Mouse (Mus musculus) heart, embryonic 12.5 days (tissue): ENCODE measurements around the gene F13a1. TPM values are rescaled to one million over a fixed set of nuclear protein-coding genes. Genes with fewer than 3 reads are reported as not detected.

Experiments
- ATAC-seq: fragments of 200-750 bp; cut with Nextera tagmentation; 2 replicates; pipeline ENCODE4 v1.8.0; 2017; ENCODE audit warnings: moderate TSS enrichment, moderate library complexity; ENCODE audit not compliant: insufficient number of reproducible peaks, low FRiP score
- H3K27ac ChIP-seq: fragments of 300-500 bp; sonication (generic); 2 replicates; pipeline ENCODE4 v1.5.1; 2016; ENCODE audit warnings: mild to moderate bottlenecking, moderate library complexity; ENCODE audit not compliant: poor library complexity, severe bottlenecking
- H3K27me3 ChIP-seq: fragments of 300-500 bp; sonication (generic); replicated peaks from 2 replicates; pipeline ENCODE4 v1.6.1; 2016; ENCODE audit warnings: mild to moderate bottlenecking, moderate library complexity
- H3K36me3 ChIP-seq: fragments of 300-500 bp; sonication (generic); 2 replicates; pipeline ENCODE4 v1.6.1; 2016; ENCODE audit warnings: mild to moderate bottlenecking, moderate library complexity
- H3K4me1 ChIP-seq: fragments of 300-500 bp; sonication (generic); replicated peaks from 2 replicates; pipeline ENCODE4 v1.6.1; 2016; ENCODE audit warnings: mild to moderate bottlenecking
- H3K4me2 ChIP-seq: fragments of 300-500 bp; sonication (generic); 2 replicates; pipeline ENCODE4 v1.6.1; 2016; ENCODE audit warnings: mild to moderate bottlenecking, moderate library complexity
- H3K4me3 ChIP-seq: fragments of 300-500 bp; sonication (generic); 2 replicates; pipeline ENCODE4 v1.5.1; 2016; ENCODE audit warnings: mild to moderate bottlenecking
- H3K9ac ChIP-seq: fragments of 300-500 bp; sonication (generic); 2 replicates; pipeline ENCODE4 v1.6.1; 2016; ENCODE audit warnings: mild to moderate bottlenecking, moderate library complexity
- H3K9me3 ChIP-seq: fragments of 300-500 bp; sonication (generic); replicated peaks from 2 replicates; pipeline ENCODE4 v1.6.1; 2016; ENCODE audit warnings: mild to moderate bottlenecking, moderate library complexity
- WGBS: fragments of 180-500 bp; shearing (Covaris S2); methylation state at CpG from one replicate; pipeline ENCODE4 v1.1.7; 2016; 5-methylcytosine and 5-hydroxymethylcytosine counted together
- polyA plus RNA-seq: library from polyadenylated mRNA; unstranded; fragments of >200 nt; fragmentation: Nextera tagmentation; extraction: Ambion mirVana; gene quantifications from 2 replicates; pipeline ENCODE4 v1.2.1, GENCODE M21; 2016

Gene F13a1
- polyA plus RNA-seq, 1 experiment from 2014 or later = 4.8 TPM

DNA sequence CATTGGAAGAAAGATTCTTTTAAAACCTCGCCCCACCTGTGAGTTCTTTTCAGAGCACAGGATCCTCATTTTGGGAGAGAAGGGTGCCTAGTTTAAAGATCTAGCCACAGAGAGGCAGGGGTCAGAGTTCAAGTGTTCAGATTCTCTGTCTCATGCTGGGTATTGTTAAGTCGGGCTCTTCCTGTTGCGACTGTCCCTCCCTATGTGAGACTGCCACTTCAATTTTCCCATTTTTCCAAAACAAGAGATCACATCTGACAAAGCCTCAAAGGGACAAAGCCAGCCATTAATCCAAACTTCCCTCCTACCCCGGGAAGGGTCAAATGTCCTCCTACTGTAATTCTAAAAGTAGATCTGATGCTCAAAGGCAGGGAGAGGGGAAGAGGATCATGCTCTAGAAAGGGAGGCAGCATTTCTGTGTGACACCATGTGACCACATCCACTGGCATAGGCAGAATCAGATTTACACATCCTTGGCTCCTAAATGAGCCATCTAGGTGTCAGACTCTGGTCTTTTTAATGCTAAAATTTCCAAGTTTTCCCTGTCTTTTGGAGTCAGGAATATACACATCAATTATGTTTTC lies 24.0 kb downstream of the F13a1 start:
- Histone ChIP-seq H3K9ac (no peak overlapping the region), H3K27me3 (no peaks in the 10 kb centered on the region), H3K36me3 (no peaks in the 10 kb centered on the region), H3K4me3 (no peak overlapping the region), H3K4me2 (no peak overlapping the region), H3K4me1 (no peaks in the 10 kb centered on the region), H3K9me3 (no peaks in the 10 kb centered on the region), H3K27ac (no peak overlapping the region)
- no peak for ATAC-seq
- WGBS = 58% methylated on average over 4 of the region's 4 CpGs

DNA sequence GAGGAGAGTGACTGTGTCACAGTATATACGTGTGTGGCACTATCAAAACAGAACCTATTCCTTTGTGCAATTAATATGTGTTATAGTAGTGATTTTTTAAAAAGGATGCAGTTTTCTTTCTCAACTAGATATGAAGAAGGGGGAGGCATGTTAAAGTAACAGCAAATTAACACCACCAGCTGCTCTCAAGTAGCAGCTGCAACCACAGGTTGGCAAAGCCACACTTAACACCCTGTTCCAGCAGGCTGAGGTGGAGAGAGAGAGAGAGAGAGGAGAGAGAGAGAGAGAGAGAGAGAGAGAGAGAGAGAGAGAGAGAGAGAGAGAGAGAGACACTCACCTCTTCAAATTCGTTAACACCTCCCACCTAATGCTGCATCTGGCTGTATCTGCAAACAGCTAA lies 28.5 kb downstream of the F13a1 start:
- no peaks in the 10 kb centered on the region for H3K9me3 ChIP-seq
- H3K9ac ChIP-seq = no peak overlapping the region
- no peak overlapping the region for H3K4me3 ChIP-seq
- H3K27ac ChIP-seq = no peak overlapping the region
- H3K4me1 ChIP-seq = no peaks in the 10 kb centered on the region
- H3K36me3 ChIP-seq = no peaks in the 10 kb centered on the region
- 80% methylated on average over 2 of the region's 2 CpGs for WGBS
- H3K4me2 ChIP-seq = no peak overlapping the region
- H3K27me3 ChIP-seq = no peaks in the 10 kb centered on the region
- ATAC-seq = no peak

DNA sequence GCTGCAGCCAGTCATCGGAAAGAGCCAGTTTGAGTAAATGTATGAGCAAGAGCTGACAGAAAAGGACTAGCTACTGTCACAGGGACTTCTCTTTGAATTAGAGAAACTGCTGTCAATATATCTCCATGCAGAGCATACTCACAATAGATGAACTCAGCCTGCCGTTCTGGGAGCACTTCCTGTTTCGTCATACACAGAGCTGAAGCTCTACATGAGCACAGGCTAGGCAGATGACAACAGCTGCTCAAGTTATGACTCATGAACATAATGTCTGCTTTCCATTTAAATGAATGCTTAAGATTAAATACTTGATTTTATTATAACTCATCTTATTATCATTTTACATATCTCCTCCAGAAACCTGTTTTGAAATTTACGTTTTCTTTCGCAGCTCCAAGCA lies 39.3 kb downstream of the F13a1 start:
- ATAC-seq = no peak

DNA sequence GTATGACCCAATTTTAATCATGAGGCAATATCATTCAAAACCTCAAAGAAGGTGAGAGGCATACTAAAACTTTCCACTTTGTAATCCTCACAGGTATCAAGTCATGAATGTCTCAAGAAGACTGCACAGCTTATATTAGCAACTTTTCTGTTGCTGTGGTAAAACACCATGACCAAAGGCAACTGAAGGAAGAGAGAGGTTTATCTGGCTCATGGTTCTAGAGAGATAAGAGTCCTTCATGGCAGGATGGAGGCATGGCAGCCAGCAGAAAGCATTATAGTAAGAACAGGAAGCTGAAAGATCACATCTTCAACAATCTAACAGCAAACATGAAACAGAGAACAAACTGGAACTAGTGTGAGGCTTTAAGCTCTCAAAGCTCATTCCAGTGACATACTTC lies 43.8 kb downstream of the F13a1 start:
- no peaks in the 10 kb centered on the region; the same call in 1 of the 2 replicates for H3K4me1 ChIP-seq
- H3K27ac ChIP-seq = no peak overlapping the region
- no peak overlapping the region for H3K9ac ChIP-seq
- ATAC-seq = no peak
- H3K4me2 ChIP-seq = no peak overlapping the region
- H3K9me3 ChIP-seq = no peaks in the 10 kb centered on the region
- H3K27me3 ChIP-seq = no peaks in the 10 kb centered on the region
- no peak overlapping the region for H3K4me3 ChIP-seq
- no peaks in the 10 kb centered on the region for H3K36me3 ChIP-seq

More for the DNA sequence above, 39.3 kb downstream of the F13a1 start:
- H3K4me2 ChIP-seq = no peak overlapping the region
- H3K36me3 ChIP-seq = no peaks in the 10 kb centered on the region
- 70% methylated on average over 5 of the region's 5 CpGs for WGBS
- no peaks in the 10 kb centered on the region for H3K27me3 ChIP-seq
- H3K4me3 ChIP-seq = no peak overlapping the region
- peaks cover 22% of the 10 kb centered on the region for H3K4me1 ChIP-seq
- H3K9me3 ChIP-seq = no peaks in the 10 kb centered on the region
- H3K27ac ChIP-seq = no peak overlapping the region
- no peak overlapping the region for H3K9ac ChIP-seq

DNA sequence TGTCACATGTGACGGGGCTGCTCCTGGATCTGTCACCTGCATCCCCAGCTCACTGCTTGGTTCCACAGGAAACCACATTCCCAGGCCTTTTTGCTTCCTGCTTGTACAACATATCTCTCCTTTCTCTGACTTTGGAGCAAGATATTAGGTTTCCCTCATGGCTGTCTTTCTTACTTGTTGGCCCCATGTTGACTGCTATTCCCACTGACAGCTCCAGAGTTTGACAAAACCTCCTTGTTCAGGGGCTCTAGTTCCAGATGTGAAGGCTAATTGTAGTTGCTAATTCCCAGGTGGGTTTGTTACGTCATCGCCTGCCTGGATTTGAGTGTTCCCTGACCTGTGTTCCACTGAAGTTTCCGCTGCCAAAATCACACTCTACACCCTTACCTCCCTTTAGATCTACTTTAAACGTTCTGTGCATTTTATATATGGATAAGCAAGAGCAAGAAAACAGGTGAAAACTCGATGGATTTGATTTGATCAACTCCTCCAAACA lies 50.8 kb downstream of the F13a1 start:
- Histone ChIP-seq H3K4me2 (no peak overlapping the region), H3K4me3 (no peak overlapping the region), H3K9me3 (no peaks in the 10 kb centered on the region), H3K27me3 (no peaks in the 10 kb centered on the region), H3K36me3 (no peaks in the 10 kb centered on the region), H3K27ac (no peak overlapping the region), H3K9ac (no peak overlapping the region), H3K4me1 (no peaks in the 10 kb centered on the region; the same call in 1 of the 2 replicates)
- WGBS = 63% methylated on average over 6 of the region's 6 CpGs
- ATAC-seq = no peak

DNA sequence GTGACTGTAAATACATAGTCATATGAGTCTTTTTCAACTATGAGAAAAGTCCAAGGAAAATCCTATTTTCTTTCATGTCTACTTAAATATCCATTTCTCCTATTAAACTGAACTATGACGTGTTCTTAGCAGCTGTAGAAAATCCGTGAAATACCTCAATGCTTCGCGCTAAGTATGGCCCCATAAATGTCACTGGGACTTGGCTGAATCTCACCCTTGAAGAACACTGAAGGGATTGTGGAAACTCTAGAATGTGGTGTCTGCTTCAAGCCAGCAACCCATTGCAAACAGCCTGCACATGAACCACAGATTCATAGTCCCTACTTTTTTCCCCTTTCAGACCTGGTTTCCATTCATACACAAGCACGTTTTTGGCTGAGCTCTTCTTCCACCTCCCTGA lies 56.5 kb downstream of the F13a1 start:
- no peak overlapping the region for H3K4me2 ChIP-seq
- H3K27me3 ChIP-seq = no peaks in the 10 kb centered on the region
- H3K9me3 ChIP-seq = no peaks in the 10 kb centered on the region
- H3K9ac ChIP-seq = no peak overlapping the region
- H3K4me3 ChIP-seq = no peak overlapping the region
- no peaks in the 10 kb centered on the region for H3K4me1 ChIP-seq
- no peak overlapping the region for H3K27ac ChIP-seq
- WGBS = 80% methylated on average over 5 of the region's 5 CpGs
- no peaks in the 10 kb centered on the region for H3K36me3 ChIP-seq
- ATAC-seq = no peak

DNA sequence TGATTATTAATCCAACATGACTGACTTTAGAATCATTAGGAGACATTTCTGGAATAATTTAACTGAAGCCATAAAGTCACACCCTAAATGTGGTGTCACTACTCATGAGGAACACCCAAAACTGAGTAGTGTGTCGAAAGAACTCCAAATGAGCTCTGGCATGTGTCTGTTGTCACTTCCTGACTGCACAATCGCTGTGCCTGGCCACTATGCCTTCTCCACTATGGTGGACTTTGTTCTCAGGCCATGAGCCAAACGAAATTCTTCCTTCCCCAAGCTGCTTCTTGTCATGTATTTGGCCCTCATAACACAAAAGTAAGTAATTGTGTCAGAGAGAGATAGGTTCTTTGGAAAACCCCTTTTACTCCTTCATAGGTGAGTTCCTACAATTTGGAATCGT lies 61.7 kb downstream of the F13a1 start:
- WGBS = 40% methylated on average over 4 of the region's 4 CpGs
- H3K9me3 ChIP-seq = no peaks in the 10 kb centered on the region

DNA sequence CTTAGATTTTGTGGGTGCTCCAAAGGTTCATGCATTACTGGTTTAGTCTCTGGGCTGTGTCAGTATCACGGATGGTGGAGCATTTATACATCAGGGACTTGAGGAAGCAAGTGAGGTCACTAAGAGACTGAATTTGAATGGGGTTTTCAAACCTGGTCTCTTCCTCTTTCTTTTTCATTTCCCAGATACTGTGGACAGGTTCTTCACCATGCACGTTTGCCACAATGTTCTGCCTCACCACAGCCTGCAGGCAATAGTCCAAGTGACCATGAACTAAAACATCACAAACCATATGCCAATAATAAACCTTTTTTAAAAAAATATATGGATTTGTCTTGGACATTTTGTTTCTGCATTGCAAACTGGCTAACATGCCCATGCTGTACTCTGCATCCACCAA lies 77.0 kb downstream of the F13a1 start:
- H3K4me2 ChIP-seq = no peak overlapping the region
- H3K27ac ChIP-seq = no peak overlapping the region
- 64% methylated on average over 2 of the region's 2 CpGs for WGBS
- no peaks in the 10 kb centered on the region for H3K36me3 ChIP-seq
- H3K9ac ChIP-seq = no peak overlapping the region
- H3K27me3 ChIP-seq = no peaks in the 10 kb centered on the region
- no peaks in the 10 kb centered on the region for H3K9me3 ChIP-seq
- no peak for ATAC-seq
- H3K4me3 ChIP-seq = no peak overlapping the region
- no peaks in the 10 kb centered on the region for H3K4me1 ChIP-seq

More for the DNA sequence above, 61.7 kb downstream of the F13a1 start:
- no peaks in the 10 kb centered on the region; the same call in 1 of the 2 replicates for H3K4me1 ChIP-seq
- no peak for ATAC-seq
- no peak overlapping the region for H3K27ac ChIP-seq
- no peak overlapping the region for H3K4me3 ChIP-seq
- no peaks in the 10 kb centered on the region for H3K36me3 ChIP-seq
- no peak overlapping the region for H3K4me2 ChIP-seq
- H3K9ac ChIP-seq = no peak overlapping the region
- no peaks in the 10 kb centered on the region for H3K27me3 ChIP-seq

DNA sequence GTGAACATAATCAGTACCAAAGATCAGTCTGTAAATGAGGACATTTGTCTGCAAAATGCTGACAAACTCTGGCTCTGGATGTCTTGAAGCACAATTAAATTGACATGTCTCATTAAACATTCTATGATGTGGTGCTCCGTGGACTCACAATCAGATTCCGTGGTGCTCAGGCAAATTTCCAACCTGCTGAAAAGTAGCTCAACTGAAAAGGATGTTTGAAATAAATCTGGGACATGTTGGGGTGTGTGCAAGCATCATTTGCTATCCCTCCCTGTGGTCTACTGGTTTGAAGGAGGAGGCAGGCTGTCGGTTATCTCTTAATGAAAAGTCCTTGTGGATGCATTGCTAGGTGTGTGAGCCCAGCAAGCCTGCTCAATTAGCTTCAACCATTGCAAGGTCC lies 77.8 kb downstream of the F13a1 start:
- ATAC-seq = no peak
- Histone ChIP-seq H3K4me1 (no peaks in the 10 kb centered on the region), H3K4me3 (no peak overlapping the region), H3K9me3 (no peaks in the 10 kb centered on the region), H3K9ac (no peak overlapping the region), H3K27ac (no peak overlapping the region), H3K4me2 (no peak overlapping the region), H3K27me3 (no peaks in the 10 kb centered on the region), H3K36me3 (no peaks in the 10 kb centered on the region)
- 84% methylated on average over 3 of the region's 3 CpGs for WGBS

DNA sequence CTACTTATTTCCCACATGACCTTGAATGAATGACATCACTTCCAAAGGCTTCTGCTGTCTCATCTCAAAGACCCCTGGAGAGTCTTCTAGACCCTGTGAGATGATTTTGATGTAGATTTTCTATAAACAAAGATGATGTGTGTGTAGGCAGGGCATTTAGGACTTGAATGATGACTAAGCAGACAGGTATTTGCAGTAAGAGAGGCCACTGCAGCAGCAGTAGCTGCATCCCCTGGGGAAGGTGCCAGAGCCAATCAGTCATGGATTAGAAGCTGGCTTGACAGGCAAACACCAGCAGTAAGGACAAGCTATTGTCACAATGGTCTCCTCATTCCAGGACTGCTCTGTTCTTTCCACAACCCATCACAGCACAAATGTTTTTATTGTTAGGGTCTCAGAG lies 87.1 kb downstream of the F13a1 start:
- Histone ChIP-seq H3K4me2 (no peak overlapping the region), H3K27me3 (no peaks in the 10 kb centered on the region), H3K36me3 (no peaks in the 10 kb centered on the region), H3K9ac (no peak overlapping the region), H3K4me1 (no peaks in the 10 kb centered on the region), H3K27ac (no peak overlapping the region), H3K4me3 (no peak overlapping the region), H3K9me3 (no peaks in the 10 kb centered on the region)
- ATAC-seq = no peak

DNA sequence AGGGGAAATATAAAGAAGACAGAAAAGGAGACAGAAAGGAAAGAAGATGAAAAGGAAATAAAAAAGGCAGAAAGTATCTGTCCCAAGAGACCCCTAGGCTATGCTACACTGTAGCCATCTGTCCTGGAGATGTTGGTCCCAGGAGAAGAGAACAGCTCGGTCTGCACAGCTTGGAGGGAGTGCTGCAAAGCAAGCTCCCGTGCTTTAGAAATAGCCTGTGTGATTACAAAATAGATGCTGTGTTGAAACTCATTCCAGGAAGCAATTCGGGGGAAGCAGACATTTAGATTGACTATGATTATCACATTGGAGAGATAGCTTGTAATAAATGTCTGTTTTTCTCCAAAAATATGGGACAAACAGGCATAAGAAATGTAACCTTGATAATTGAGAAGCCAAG lies 91.0 kb downstream of the F13a1 start:
- H3K27ac ChIP-seq = no peak overlapping the region
- H3K4me2 ChIP-seq = no peak overlapping the region
- no peaks in the 10 kb centered on the region for H3K4me1 ChIP-seq
- H3K9me3 ChIP-seq = no peaks in the 10 kb centered on the region
- no peaks in the 10 kb centered on the region for H3K36me3 ChIP-seq
- no peak overlapping the region for H3K9ac ChIP-seq
- ATAC-seq = no peak
- no peaks in the 10 kb centered on the region for H3K27me3 ChIP-seq
- H3K4me3 ChIP-seq = no peak overlapping the region
- 64% methylated on average over 3 of the region's 3 CpGs for WGBS

DNA sequence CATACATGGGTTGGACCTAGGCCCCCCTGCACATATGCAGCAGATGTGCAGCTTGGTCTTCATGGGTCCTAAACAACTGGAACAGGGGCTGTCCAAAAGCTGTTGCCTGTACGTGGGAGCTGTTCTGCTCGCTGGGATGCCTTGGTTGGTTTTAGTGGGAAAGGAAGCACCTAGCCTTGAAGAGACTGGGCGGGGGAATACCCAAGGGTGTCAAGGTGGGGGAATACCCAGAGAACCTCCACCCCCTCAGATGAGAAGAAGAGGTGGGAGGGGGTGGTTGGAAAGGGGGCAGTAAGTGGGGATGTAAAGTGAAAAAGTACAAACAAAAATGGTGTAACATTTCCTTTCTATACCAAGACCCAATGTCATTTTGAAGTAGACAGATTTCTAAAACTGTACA lies 95.1 kb downstream of the F13a1 start:
- H3K4me1 ChIP-seq = no peaks in the 10 kb centered on the region
- no peak overlapping the region for H3K4me2 ChIP-seq
- no peak overlapping the region for H3K27ac ChIP-seq
- H3K36me3 ChIP-seq = no peaks in the 10 kb centered on the region
- H3K9ac ChIP-seq = no peak overlapping the region
- 88% methylated on average over 3 of the region's 3 CpGs for WGBS
- no peaks in the 10 kb centered on the region for H3K27me3 ChIP-seq
- no peaks in the 10 kb centered on the region for H3K9me3 ChIP-seq
- H3K4me3 ChIP-seq = no peak overlapping the region
- ATAC-seq = no peak
